Mouse (Mus musculus) olfactory bulb, adult 2 months (tissue): ENCODE results near the gene Spock1.

Source experiments
- CTCF ChIP-seq: fragments of 200-500 bp; IDR thresholded peaks from 2 replicates; pipeline ENCODE4 v1.5.1; 2012; ENCODE audit warnings: low read depth, mild to moderate bottlenecking, low read length, moderate library complexity; ENCODE audit not compliant: insufficient read depth
- POLR2A ChIP-seq: fragments of 200-500 bp; IDR thresholded peaks from 2 replicates; pipeline ENCODE4 v1.6.1; 2012; ENCODE audit warnings: mild to moderate bottlenecking, low read depth, low read length, moderate library complexity; ENCODE audit not compliant: insufficient read depth

- TF ChIP-seq CTCF, result no peak
- TF ChIP-seq POLR2A, result no peak
Observed at GRCm38 (mm10) chr13:57889050-57889449, 19.1 kb downstream of the Spock1 start.
